Mouse (Mus musculus) left cerebral cortex, postnatal 10 days (tissue): ENCODE results near the gene Nup160. TPM values are rescaled to one million over a fixed set of nuclear protein-coding genes. Genes with fewer than 3 reads are reported as not detected.

Experiments used
- DNase-seq, 2 experiments: peaks; one replicate each; pipeline ENCODE4 v3.0.0; 2021 to 2022; ENCODE audit warnings: low spot score in 2 of 2, mixed read lengths in 1 of 2; ENCODE audit errors: extremely low spot score in 1 of 2
- intact Hi-C: fragments of 180-260 bp; cut with DNase I; formaldehyde crosslinking; loops from one replicate; pipeline ENCODE4 v1.15.1; 2025
- total RNA-seq, 2 experiments: library from RNA; stranded (reverse); gene quantifications; 2 replicates each; pipeline ENCODE4 v1.2.3; 2021

Gene Nup160
- total RNA-seq, 2 experiments from 2014 or later, result 20.4 to 21.5 TPM

DNA sequence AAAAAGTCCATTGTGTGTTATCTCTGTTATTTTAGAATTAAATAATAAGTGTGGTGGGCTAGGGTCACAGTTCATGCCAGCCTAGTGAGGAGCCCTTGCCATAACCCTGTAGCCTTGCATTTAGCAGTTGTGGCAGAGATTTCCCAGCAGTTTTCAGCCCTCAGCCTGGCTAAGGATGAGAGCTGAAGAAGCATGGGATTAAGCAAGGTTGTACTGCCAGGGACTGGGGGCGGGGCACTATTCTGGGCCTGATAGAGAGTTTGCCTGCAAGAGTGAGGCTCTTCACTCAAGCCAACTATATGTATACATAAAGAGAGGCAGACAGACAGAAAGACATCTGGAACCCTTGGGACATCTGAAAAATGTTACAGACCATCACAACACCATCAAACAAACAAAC, 18.0 kb upstream of the Nup160 start:
- intact Hi-C loops, result no loop called here
- DNase-seq, result no peak

DNA sequence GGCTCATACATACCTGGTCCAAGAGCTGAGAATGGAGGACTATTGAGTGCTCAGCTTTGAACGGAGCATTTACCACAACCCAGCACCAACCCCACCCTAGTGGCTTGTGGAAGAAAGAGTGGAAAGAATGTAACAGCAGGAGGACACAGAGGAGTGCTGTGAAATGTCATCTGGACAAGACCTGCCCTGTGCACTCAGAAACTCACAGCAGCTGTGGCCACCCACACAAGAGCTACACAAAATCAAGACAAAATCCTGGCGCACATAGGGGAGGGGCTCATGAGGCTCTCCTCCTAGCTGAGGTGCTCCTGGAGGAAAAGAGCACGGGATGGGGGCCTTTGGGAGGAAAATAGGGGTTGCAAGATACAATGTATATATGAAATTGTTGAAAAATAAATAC, 17.4 kb upstream of the Nup160 start:
- no peak for DNase-seq
- intact Hi-C loops, result no loop called here

DNA sequence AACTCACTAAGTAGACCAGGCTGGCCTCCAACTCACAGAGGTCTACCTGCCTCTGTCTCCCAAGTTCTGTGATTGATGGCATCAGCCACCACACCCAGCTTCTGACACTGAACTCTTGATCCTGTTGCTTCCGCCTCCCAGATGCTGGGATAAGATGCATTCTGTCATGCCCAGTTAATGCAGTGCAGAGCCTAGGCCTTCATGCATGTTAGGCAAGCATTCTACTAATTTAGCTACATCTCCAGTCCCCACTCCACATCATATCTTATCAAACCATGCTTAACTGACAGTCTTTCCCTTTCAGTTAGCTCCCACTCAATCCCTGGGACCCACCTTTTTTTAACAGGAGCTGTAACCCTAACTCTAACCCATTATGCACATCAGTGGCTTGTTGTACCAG, 16.1 kb upstream of the Nup160 start:
- DNase-seq, result no peak
- intact Hi-C loops, result no loop called here

DNA sequence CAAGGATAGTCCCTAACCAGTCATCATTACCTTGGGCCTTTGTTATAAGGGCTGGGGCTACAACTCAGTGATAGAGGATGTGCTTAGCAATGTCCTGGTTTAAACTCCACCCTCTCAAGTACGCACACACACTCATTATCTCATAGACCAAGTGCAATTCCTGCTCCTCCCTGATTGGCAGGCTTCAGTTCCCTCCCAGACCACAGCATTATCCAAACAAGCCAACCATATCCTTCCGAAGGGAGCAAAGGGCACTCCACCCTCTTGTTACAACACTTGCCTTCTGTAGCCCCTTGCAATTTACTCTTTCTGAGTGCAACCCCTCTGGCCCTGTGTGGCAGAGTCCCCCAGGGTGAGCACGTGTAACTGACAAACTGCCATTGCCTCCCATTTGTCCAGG, 15.6 kb upstream of the Nup160 start:
- intact Hi-C loops, result no loop called here

DNA sequence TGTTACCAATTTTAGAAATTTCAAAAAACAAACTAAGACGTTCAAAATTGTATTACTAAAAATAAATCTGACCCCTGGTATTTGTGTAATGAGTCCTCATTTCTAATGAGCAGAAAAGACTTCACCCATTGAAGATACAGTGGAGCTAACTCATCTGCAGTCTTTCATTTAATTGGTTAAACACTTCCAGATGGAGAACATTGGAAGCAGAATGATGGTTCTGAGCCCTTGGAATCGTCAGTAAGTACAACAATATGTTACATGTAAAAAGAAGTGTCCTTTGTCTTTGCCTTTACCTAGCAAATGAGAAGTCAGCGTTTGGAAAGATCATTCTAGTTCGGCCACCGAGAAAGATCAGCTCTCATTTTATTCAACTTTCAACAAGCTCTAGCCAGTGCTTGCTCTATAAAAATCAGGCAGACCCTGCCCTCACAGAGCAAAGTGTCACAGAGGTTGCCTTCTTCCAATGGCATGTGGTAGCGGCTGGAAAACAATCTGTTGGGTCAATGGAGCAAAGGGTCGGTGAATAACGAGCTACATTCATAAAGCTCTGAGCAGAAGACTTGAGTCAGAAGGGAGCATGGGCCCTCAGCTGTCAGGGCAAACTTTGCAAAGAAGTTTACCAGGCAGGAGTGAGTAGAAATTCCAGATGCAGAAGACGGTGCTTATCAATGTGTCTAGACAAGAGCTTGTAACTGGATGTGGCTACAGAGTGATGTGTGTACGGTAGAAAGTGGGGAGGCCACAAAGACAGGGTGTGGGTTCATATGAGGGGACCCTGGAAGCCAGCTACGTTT, 10.2 kb upstream of the Nup160 start:
- DNase-seq, result no peak
- intact Hi-C loops, result loop anchor here (5.0 kb wide), 1 partner anchor 34 kb away; no protein-coding TSS in a partner anchor

More for the DNA sequence above, 15.6 kb upstream of the Nup160 start:
- no peak for DNase-seq

DNA sequence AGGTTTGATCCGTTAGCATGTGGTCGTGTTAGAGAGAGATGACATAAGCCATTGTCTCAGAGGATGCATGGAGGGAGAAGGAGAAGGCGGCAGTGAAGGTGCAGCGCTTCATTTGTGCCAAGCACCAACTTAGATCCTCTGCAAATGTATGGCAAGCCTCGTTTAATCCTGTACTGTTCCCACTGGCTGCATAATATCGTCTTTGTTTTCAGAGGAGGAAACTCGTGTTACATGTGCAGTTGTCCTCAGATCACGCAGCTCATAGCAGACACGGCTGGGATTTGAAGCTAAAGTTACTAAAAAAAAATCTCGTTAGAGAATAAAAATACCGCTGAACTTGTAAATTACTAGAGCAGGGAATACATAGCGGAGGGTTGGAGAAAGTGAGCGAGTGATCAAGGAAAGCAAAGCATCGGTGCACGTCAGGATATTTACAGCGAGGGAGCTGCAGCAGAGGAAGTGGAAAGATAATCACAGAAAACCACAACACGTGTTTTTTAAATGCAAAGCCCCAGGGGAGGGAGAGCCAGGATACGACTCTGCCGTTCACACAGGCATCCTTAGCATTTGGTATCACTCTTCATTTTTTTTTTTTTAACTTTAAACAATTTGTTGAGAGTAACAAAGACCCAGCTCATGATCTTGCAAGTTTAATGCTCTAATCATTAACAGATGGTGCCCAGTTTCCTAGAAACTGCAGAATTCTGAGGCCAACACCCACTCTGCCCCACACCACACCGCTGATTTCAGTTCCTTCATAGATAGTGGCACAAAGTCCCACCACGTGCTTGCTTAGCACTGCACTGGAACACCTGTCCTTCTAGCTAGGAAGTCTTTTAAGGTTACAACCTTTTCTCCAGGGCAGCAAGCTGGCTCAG, 9.4 kb upstream of the Nup160 start:
- DNase-seq, result peak in 1 of 2 experiments; percentile 40
- intact Hi-C loops, result loop anchor here (5.0 kb wide), 1 partner anchor 35 kb away; no protein-coding TSS in a partner anchor

DNA sequence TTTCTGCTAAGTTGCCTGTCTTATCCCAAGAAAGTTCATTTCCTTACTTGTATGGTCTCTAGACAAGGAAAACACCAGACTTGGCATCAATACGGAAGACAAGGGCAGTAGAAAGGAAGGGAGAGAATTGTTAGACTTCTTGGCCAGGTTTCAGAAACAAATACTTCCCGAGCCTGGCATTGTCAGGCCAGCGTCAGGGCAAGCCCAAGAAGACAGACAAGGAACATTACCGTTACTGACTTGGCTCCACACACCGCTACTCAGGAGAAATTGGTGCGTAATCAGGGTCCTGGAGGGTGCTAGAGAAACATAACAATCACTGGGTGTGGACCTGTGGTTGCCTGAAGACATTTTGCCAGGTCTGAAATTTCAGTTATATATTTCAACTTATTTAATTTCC, 6.7 kb upstream of the Nup160 start:
- intact Hi-C loops, result no loop called here
- DNase-seq, result no peak

DNA sequence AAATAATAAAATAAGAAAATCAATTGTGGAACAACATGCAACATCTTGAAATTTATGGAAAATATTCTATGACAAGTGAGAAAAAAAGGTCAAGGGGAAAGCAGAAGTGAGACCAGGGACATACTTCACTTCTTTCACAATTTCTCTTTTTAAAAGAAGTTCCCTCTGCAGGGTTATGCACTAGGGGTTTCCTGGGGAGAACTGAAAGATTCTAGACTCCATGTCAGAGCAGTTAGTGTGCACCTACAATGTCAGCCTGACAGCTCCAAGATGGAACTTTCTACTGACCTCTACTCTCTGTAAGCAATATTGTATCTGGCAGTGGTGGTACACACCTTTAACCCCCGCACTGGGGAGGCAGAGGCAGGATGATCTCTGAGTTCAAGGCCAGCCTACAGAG, 3.7 kb upstream of the Nup160 start:
- DNase-seq, result no peak
- intact Hi-C loops, result no loop called here

DNA sequence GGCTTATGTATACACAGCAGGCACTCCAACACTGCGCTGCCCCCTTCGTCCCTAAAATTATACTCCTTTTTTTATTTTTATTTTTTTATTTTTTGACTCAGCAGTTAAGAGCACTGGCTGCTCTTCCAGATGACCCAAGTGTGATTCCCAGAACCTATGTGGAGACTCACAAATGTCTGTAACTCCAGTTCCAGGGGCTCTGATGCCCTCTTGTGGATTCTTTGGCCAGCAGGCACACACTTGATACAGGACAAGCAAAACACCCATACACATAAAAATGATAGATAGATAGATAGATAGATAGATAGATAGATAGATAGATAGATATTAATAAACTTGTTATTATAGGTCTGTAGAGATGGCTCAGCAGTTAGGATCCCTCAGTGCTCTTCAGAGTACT, 2.5 kb upstream of the Nup160 start:
- intact Hi-C loops, result no loop called here
- no peak for DNase-seq

DNA sequence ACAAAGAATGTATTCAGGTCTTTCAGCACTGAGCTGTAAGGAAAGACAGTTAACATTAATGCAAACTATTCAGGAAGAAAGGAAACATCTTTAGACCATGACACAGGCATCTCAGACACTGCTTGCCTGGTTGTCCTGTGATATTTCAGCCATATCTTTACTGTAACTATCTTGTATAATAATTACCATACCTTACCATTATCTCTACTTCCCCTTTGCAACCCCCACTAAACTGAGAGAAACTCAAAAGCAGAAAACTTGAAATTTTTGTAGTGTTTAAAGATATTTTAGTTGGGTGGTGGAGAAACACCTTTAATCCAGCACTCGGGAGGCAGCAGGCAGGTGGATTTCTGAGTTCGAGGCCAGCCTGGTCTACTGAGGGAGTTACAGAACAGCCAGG, 1.5 kb upstream of the Nup160 start:
- DNase-seq, result no peak
- intact Hi-C loops, result loop anchor here (5.0 kb wide), 2 partner anchors 98 to 203 kb away; no protein-coding TSS in a partner anchor

DNA sequence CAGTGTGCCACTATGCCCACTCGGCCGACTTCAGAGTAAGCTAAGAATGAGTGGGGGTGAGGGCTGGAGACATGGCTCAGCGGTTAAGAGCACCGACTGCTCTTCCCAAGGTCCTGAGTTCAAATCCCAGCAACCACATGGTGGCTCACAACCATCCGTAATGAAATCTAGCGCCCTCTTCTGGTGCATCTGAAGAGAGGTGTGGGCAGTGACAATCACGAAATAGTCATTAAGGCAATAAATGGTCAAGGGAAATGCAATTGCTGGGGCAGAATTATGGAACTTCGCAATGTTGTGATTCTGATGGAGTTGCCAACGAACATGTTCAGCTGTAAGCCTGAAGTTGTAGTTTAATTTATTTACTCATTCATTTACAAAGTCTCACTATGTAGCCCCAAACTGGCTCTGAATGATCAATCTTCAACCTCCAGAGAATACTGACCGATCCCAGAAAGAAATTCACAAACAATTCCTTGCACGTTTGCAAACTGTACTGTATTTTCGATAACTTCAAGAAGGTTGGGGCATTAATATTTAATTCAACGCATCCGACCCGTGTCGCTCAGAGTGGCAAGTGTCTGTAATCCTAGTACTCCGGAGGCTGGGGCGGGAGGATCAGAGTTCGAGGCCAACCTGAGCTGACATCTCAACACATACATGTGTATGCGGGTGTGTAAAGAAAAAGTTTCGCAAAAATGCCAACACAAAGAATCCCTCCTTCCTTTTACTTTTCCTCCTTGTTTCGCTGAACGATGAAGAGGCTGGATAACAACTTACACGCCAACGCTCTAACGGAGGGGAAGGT, 1.4 kb downstream of the Nup160 start:
- peak in 1 of 2 experiments; percentile 14 for DNase-seq

DNA sequence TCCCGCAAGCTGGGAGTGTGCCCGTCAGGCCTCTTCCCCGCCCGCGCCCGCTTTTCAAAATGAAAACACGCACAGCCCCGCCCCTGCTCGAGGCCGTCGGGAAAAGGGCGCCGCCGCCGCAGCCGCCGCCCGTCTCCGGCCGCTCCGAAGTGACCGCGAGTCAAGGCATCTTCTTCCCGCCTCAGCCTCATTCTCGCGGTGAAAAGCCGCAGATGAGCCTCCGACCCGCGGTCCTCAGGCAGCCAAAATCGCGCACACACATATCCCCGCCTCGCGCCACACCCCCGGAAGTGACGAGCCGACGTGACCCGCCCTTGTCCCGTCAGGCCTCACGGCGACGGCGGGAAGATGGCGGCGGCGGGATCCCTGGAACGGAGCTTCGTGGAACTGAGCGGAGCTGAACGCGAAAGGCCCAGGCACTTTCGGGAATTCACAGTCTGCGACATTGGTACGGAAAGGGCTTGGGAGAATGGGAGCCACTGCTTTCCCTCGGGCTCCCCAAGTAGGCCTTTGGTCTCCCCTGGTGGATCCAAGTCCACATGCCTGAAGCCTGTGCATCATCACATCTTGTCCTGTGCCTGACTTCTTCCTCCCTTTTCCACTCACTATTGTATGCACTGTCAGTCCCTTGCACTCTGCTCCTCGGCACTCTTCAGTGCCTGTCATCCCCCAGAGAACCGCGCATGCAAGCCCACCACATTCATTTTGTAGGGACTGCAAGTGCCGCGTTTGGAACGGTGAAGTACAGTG, 2.2 kb downstream of the Nup160 start:
- peak; percentile 82 to 96 for DNase-seq
- intact Hi-C loops, result loop anchor here (5.0 kb wide), 2 partner anchors 102 to 207 kb away; no protein-coding TSS in a partner anchor

More for the DNA sequence above, 1.4 kb downstream of the Nup160 start:
- intact Hi-C loops, result loop anchor here (5.0 kb wide), 2 partner anchors 101 to 206 kb away; no protein-coding TSS in a partner anchor

DNA sequence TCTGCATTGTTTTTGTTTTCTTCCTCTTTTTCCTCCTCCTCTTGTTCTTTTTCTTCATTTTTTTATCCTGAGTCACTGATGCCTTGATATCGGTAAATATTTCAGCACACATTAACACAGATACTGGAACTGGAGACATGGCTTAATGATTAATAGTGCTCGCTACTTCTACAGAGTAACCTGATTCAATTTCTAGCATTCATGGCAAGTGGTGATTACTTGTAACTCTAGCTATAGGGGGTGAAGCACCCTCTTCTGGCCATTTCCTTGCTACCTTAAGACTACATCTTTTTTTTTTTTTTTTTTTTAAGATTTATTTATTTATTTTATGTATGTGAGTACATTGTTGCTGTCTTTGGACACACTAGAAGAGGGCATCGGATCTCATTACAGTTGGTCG, 23.9 kb downstream of the Nup160 start:
- no peak for DNase-seq
- intact Hi-C loops, result loop anchor here (5.0 kb wide), 1 partner anchor 66 kb away; no protein-coding TSS in a partner anchor

DNA sequence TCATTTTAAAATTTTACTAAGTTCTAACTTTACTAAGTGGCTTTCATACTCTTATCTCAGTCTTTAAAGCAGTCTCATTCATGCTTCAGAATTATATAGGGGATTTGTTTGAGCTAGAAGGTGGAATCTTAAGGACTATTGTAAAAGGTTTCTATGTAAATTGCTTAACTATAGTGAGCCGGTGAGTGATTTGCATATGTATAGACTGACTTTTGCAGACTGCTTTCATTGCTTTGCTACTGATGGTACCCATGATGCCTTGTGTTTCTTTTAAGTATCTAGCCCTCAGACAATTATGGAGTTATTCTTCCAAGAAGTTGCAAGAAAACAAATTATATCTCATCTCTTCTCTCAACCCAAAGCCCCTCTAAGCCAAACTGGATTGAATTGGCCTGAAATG, 31.5 kb downstream of the Nup160 start:
- intact Hi-C loops, result no loop called here
- DNase-seq, result no peak

DNA sequence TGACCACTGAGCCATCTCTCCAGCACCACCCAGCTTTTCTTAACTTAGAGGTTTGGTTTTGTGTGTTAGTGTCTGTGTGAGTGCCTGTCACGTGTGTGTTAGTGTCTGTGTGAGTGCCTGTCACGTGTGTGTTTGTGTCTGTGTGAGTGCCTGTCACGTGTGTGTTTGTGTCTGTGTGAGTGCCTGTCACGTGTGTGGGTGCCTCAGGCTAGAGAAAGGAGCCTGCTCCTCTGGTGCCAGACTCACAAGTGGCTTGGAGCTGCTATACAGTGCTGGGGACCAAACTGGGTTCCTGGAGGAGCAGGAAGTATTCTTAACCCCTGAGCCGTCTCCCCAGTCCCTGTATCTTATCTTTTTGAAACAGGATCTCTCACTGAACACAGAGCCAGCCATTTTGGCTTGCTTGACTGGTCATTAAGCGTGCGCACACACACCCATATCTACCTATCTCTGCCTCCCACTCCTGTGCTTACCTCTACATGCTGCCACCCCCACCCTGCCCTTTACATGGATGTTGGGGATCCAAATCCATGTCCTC, 38.6 kb downstream of the Nup160 start:
- no peak for DNase-seq
- intact Hi-C loops, result no loop called here

DNA sequence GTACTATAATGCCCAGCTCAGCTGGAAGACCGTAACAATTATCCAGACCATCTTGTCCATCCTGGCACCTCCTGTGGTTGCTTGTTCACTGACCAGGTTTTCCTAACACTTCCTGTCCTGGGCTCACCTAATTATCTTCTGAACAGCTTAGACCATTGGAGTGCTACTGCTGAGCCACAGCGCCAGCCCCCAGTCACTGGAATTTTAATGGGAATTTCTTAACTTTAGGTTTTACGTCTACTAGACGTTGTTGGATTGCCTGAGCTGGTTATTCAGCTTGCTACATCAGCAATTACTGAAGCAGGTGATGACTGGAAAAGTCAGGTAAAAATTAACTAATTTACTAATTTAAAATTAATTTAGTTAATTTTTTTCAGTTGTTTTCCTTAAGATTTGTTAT, 40.4 kb downstream of the Nup160 start:
- no peak for DNase-seq
- intact Hi-C loops, result no loop called here

DNA sequence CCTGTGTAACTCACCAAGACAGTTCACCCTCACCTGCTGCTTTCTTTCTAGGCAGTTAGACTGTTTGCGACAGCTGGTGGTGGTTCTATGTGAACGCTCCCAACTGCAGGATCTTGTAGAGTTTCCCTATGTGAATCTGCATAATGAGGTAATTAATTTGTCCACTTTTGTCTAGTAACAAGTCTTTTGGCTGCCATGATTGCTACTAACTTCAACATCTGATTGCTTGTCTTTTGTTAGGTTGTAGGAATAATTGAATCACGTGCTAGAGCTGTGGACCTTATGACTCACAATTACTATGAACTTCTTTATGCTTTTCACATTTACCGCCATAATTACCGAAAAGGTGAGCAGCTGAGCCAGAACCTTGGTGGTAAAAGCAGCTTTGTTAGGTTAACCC, 40.9 kb downstream of the Nup160 start:
- intact Hi-C loops, result no loop called here
- no peak for DNase-seq

DNA sequence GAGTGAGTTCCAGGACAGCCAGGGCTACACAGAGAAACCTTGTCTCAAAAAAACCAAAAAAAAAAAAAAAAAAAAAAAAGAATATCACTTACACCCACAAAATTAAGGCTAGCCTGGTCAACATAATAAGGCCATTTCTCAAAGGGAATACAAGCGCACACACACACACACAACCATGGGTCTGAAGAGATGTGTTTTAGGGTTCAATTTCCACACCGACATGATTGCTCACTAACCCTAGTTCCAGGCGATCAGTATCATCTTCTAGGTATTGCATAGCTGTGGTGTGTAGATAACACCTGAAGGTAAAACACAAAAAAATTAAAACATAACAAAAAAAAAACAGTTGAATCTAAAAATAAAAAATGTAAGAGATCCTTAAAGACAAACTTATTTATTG, 49.8 kb downstream of the Nup160 start:
- no peak for DNase-seq
- intact Hi-C loops, result loop anchor here (5.0 kb wide), 1 partner anchor 35 kb away; no protein-coding TSS in a partner anchor
